6 mouse cellular contexts compared by ENCODE assay signal in genomic region chr11:74811027-74811426, GRCm38 (mm10). TPM values are rescaled to one million over a fixed set of nuclear protein-coding genes. Genes with fewer than 3 reads are reported as not detected.
A peak's percentile ranks its signal among the peaks of the same experiment; 100 is the strongest.
DNase-seq lines count a peak whose midpoint lies in the region; ATAC-seq lines count a peak whose summit lies in the region.
"Not testable (repeated sequence)": the region's sequence is repeated elsewhere in the genome, so short reads cannot be mapped to it uniquely, and the experiment has no call there.

No protein-coding gene starts in this region.

- peak; percentile 47 to 77 for DNase-seq in adrenal gland, adult (ENCODE audit: inconsistent age in 2 of 2, low spot score in 1 of 2)
- peak; percentile 28 for DNase-seq in embryo, embryonic 10 days (ENCODE audit: low spot score)
- DNase-seq in heart, embryonic 10.5 days (ENCODE audit: low spot score); hindbrain, embryonic 10.5 days (ENCODE audit: low spot score): not testable (repeated sequence)

- not testable (repeated sequence) for H3K9ac ChIP-seq in kidney, embryonic 15.5 days; liver, embryonic 12.5 days

- not testable (repeated sequence) for H3K4me1 ChIP-seq in heart, embryonic 10.5 days; hindbrain, embryonic 10.5 days (replicated peaks); kidney, embryonic 15.5 days; liver, embryonic 12.5 days

- not testable (repeated sequence) for H3K9me3 ChIP-seq in heart, embryonic 10.5 days; hindbrain, embryonic 10.5 days; kidney, embryonic 15.5 days (replicated peaks); liver, embryonic 12.5 days (replicated peaks)

- peak overlapping the region; percentile 83; the same call in 1 of the 2 replicates for H3K27ac ChIP-seq in heart, embryonic 10.5 days
- H3K27ac ChIP-seq in hindbrain, embryonic 10.5 days = peak overlapping the region; percentile 81
- H3K27ac ChIP-seq in kidney, embryonic 15.5 days = peak overlapping the region; percentile 84
- not testable (repeated sequence) for H3K27ac ChIP-seq in liver, embryonic 12.5 days

- 57% methylated on average over 3 of the region's 3 CpGs for WGBS in heart, embryonic 10.5 days
- WGBS in hindbrain, embryonic 10.5 days = 65% methylated on average over 3 of the region's 3 CpGs
- 36% methylated on average over 3 of the region's 3 CpGs for WGBS in kidney, embryonic 15.5 days
- 65% methylated on average over 3 of the region's 3 CpGs for WGBS in liver, embryonic 12.5 days (ENCODE audit: insufficient replicate concordance)

- H3K4me2 ChIP-seq in kidney, embryonic 15.5 days = 0 out of 2 replicates have a peak overlapping the region, but pooled peaks have one; percentile 16
- H3K4me2 ChIP-seq in liver, embryonic 12.5 days = not testable (repeated sequence)

- H3K36me3 ChIP-seq in heart, embryonic 10.5 days = peaks cover 44% of the 10 kb centered on the region
- H3K36me3 ChIP-seq in hindbrain, embryonic 10.5 days = peaks cover 68% of the 10 kb centered on the region
- H3K36me3 ChIP-seq in kidney, embryonic 15.5 days = peaks cover 71% of the 10 kb centered on the region
- H3K36me3 ChIP-seq in liver, embryonic 12.5 days = peaks cover 75% of the 10 kb centered on the region

- H3K4me3 ChIP-seq in heart, embryonic 10.5 days; hindbrain, embryonic 10.5 days; kidney, embryonic 15.5 days (replicated peaks); liver, embryonic 12.5 days: not testable (repeated sequence)

- peak; percentile 90 for ATAC-seq in kidney, embryonic 15.5 days (replicated peaks; ENCODE audit: low FRiP score)
- 0 out of 2 replicates have a peak, but pooled peaks have one; percentile 35 for ATAC-seq in liver, embryonic 12.5 days

- H3K27me3 ChIP-seq in heart, embryonic 10.5 days (ENCODE audit: insufficient read depth, poor library complexity, severe bottlenecking); hindbrain, embryonic 10.5 days (ENCODE audit: insufficient read depth, poor library complexity, severe bottlenecking); kidney, embryonic 15.5 days; liver, embryonic 12.5 days (replicated peaks): not testable (repeated sequence)

RNA-seq across cellular contexts. Expression of gene Mnt, which starts 19.7 kb away (rescaled TPM):
- polyA plus RNA-seq in heart, embryonic 10.5 days (2016; fragmentation: Nextera tagmentation; extraction: Ambion mirVana) = 3.2 and 3.8 TPM in 2 replicates
- 5.4 and 7.4 TPM in 2 replicates for polyA plus RNA-seq in hindbrain, embryonic 10.5 days (2016; fragmentation: Nextera tagmentation; extraction: Ambion mirVana)
- polyA plus RNA-seq in kidney, embryonic 15.5 days (2015; fragmentation: Nextera tagmentation; extraction: Ambion mirVana) = 5.0 and 5.7 TPM in 2 replicates
- 1.9 and 2.0 TPM in 2 replicates for polyA plus RNA-seq in liver, embryonic 12.5 days (2016; fragmentation: Nextera tagmentation; extraction: Ambion mirVana)

RNA-seq across cellular contexts. Expression of gene Mettl16, which starts 40.4 kb away (rescaled TPM):
- 43.2 and 52.9 TPM in 2 replicates for polyA plus RNA-seq in heart, embryonic 10.5 days (2016; fragmentation: Nextera tagmentation; extraction: Ambion mirVana)
- 47.5 and 70.2 TPM in 2 replicates for polyA plus RNA-seq in hindbrain, embryonic 10.5 days (2016; fragmentation: Nextera tagmentation; extraction: Ambion mirVana)
- polyA plus RNA-seq in kidney, embryonic 15.5 days (2015; fragmentation: Nextera tagmentation; extraction: Ambion mirVana) = 54.8 and 55.4 TPM in 2 replicates
- polyA plus RNA-seq in liver, embryonic 12.5 days (2016; fragmentation: Nextera tagmentation; extraction: Ambion mirVana) = 44.3 and 46.6 TPM in 2 replicates
